Mouse (Mus musculus) 3134 (cell line): ENCODE results near the gene Slc9a9.

ENCODE experiments used
- DNase-seq: peaks from one replicate; pipeline ENCODE4 v3.0.0-alpha.2; 2011; ENCODE audit warnings: low spot score; ENCODE audit not compliant: insufficient read length; ENCODE audit errors: extremely low read depth

The Slc9a9 gene

DNA sequence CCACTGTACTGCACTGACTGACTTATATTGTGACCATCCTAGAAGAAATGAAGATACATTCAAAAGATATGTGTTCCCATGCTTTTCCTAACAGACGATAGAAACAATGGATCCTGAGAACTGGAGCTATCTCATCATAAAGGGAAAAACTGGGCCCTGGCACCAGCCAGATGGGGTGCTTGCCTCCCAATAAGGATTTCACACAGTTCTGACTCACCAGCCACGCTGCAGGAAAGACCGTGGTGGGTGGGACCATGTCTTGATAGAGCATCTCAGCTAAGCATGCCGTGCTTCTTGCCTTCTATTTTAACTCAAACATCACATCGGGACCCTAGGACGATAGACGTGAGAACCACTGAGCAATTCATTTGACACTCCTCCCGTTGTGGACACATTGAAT lies 60.7 kb downstream of the Slc9a9 start:
- no peak for DNase-seq

DNA sequence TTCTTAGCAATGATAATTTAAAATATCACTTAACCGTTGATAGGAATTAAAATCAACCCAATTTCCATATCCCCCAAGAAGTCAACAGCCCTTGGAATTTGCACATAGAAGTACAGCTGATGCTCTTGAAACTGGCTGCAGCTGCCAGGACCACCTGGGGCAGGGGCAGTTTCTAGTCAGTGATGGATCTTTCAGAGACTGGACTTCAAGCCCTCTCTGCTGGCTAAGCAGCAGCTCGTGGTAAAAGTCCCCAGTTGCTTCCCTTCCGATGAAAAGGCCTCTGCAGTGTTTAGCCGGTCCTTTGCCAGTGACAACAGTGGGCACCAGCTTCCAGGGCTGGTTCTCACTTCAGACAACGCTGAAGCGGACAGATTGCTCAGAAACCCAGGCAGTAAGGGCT lies 62.4 kb downstream of the Slc9a9 start:
- DNase-seq, result no peak

DNA sequence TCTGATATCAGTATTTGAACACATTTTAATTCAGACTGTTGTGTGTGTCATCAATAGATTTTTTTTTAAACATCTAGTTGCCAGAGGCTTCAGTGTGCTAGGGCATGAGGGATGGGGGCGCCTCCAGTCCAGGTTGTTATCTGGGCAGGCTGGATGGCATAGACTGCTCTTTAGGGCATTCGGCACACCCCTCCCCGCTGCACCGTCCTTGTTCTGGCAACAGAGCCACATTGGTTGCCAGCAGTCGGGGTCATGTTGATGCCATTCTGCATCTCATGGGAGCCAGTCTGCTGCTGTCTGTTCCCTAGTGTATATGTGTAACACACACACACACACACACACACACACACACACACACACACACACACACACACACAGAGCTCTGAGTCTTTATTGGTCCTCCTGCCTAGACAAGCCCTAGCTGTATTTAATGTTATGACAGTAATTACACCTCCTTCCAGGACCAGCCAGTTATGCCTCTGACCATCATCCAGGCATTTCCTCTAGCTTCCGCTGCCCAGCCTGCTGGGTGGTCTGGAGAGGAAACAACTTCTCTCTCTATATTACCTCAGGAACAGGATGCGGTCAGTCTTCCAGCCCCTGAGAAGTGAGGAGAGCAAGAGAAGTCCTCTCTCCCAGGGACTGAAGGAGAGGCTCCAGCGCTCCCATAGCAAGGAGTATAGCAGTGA lies 63.0 kb downstream of the Slc9a9 start:
- no peak for DNase-seq

DNA sequence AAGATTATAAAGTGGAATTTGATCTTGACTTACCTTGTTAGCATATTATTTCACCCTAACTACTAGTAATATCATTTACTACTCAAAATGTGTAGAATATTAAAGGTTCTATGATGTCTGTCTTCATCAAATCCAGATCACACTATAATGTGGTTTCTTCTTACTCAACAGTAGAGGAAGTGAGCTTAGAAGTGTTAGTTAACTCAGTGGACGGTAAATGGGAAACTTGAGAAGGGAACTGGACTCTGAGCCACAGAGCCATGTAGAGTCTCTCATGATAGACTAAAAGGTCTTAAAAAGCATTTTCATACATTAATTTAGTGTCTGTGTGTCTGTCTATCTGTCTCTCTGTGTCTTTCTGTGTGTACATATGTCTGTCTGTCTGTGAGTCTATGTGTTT lies 64.6 kb downstream of the Slc9a9 start:
- no peak for DNase-seq

DNA sequence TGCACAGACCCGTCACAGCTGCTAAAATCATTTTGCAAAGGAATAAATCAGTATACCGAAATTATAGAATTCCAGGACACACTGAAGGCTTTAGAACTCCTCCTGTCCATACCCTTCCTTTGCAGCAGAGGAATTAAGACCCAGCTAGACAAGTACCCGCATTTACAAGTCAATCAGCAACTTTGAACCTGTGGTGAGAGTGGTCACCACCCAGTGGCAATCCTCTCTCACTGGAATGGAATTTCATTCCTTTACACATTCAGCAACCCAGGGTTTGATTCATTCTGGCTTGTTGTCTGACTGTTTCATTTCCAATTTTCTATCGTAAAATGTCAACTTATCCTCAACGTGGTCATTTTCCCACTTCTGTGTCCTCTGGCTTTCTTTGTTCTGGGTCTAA lies 67.5 kb downstream of the Slc9a9 start:
- DNase-seq, result no peak

DNA sequence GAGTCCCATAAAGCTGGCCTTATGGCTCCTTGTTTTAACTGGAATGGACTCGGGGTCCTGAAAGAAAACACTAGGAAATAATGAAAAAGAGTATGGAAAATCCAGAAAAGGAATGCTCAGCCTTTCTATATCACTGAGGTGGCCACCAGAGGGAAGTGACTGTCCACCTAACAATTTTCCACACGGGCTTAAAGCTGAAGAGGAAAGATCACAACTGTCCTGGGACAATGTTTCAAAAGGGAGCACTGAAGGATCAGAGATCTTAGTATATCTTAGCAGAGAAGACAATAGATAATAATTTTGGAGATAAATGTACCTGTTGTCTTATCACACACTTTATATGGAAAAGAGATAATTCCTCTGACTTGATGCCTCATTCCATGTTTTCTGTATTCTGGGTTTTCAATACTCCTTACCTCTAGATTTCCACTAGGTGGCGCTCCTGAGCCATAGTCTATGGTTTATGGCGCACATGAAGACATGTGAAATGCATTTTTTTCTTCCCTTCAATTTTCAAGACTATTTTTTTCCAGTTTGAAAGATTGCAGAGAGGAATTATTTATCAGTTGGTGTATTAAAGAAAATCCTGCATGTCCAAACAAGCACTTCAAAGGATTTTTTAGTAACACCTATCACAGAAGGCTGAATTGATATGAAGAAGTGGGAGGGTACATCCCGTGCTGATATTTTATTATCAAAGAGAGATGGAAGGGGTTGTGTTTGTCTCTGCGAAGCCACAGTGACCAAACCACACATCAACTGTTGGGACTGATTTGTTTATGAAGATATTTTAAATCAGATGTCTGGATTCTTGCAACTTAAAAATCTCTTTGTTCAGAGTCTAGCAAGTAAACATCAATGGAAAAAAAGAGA lies 69.1 kb downstream of the Slc9a9 start:
- no peak for DNase-seq

DNA sequence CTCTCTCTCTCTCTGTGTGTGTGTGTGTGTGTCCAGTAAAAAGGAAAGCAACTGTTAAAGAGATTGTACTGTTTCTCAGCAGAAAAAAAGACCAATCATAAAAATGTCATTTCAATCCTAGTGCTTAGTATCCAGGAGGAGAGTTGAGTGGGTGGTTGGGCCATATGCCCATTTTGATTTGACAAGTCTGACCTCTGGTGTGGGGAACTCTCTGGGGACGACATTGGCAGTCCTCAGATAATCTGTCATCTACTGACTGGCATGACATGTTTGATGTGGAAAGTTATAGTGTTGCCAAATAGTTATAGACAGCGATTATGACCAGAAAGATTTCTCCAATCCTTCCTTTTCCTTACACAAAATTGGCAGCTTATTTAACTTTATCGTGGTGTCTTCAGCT lies 71.1 kb downstream of the Slc9a9 start:
- no peak for DNase-seq

DNA sequence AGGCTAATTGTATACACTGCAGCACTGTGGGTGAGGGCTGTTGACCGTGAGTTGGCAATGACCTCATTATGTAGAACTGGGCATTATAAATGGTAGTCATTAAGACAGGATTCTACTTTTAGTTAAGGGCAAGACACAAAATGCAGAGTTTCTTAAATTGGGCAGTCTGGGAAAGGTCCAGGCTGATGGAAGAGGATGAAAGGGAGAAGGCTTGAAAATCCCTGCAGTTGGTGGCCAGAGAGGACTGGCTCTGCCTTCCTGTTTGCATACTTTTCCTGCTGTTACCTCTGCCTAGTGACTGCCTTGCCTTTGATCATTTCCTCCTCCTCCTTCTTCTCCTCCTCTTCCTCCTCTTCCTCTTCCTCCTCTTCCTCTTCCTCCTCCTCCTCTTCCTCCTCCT lies 73.6 kb downstream of the Slc9a9 start:
- DNase-seq, result no peak

DNA sequence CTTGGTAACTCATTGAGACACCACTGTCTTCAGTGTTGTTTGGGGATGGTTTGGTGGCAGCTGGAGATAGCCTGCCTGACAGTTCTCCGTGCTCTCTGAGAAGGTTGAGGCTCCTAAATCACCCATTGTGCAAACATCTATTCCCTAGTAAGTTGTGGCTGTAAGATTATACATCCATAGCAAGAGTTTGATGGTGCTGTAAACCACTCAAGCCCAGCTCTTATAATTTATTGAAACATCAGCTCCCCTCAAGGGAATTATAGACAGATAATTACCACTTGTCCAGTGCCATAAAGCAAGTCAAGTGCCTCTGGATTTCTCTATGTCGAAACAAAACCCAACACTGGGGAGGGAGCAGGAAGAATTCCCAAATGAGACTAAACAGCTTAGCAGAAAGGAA lies 78.8 kb downstream of the Slc9a9 start:
- DNase-seq, result no peak

DNA sequence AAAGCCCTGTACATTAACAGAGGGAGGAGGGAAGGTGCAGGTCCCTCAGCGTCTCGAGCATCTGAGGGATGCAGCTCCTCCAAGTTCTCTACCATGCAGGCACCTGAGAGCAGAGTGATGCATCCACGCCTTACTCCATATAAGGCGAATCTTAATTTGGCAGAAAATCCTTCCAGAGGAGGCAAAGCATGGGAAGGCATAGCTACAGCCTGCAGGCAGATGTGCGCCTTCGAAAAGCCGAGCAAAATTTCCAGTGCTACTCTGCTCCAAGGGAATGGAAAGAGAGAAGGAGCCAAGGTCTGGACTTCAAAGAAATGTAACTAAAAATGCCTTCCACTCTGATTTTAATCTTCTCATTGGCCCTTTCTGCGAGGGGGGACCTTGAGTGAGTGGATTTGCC lies 80.5 kb downstream of the Slc9a9 start:
- DNase-seq, result no peak

DNA sequence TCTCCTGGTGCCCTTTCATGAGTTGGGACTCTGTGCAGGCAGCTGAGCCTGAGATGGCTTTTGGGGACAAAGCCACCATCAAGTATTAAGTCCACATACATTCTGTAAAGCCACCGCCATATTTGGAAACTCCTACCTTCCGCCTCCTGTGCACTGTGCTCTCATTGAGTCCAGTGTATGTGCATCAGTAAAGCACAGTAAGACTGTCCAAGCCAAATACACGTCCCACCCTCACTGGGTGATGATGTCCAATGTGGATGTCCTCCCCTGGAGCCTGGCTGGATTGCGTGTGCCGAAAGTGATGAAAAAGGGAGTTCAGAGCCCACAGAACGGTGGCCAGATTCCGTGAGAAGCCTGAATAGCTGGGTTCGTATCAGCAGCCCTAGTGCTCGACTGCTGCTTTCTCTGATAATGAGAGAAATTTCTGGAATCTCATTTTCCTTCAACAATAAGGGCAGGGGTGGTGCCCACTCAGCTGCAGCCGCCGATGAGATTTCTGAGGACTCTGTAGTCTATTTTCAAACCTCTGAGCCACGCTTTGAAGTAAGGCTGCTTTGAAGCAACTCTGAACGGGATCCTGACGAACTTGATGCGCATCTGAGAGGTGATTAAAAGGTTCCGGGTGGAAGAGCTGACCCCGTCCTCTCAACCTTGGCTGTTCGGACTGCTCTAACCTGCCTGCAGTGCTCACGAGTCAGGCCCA lies 81.4 kb downstream of the Slc9a9 start:
- DNase-seq, result no peak

DNA sequence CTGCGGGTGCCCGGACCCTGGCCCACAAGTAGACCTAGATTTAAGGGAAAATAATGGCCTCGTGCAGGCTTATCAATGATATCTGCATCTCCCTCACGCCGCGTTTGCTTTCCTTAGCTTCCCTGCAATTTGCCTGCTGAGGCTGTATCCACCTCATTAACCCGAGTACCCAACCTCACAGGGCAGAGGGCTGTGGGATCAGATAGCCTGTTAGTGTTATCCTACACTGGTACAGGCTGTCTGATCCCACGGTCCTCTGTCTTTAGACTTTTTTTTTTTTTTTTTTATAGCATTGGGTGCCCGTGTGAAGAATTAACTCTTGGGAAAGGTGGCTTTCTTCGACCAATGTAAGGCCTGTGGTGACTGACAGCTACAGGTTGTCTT lies 81.9 kb downstream of the Slc9a9 start:
- DNase-seq, result no peak

DNA sequence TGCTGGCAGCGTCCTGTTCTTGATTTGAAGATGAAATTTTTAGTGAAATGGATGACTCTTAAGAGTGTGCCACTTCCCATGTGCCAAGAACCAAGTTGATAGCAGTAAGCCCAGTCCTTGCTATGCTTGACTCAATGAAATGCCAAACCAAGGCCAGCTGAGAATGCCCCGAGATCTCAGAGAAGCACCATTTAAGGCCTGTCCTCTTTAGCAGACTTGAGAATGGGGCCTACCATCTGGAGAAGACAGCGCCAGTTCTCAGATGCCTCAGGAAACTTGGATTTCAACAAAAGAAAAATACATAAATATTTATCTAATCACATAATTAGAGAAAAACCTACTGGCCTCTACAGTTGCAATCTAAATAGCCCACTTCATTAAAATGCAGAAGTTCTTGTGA lies 82.4 kb downstream of the Slc9a9 start:
- no peak for DNase-seq

DNA sequence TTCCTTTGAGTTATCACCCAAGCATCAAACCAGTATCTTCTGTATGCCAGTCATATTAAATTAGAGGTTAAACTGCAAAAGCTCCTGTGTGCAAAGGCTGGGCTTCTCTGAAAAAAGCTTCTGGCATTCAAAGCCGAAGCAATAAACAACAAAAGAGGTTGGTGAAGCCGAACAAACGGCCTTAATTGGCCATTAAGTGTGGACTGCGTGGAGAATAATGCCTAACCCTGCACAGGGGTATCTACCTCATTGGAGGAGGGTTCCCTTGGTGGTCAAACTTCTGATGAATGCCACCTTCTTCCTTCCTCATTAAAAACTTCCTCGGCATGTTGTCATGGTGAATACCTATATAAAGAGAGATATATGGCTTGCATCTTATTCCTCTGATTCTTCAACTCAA lies 90.2 kb downstream of the Slc9a9 start:
- DNase-seq, result no peak

DNA sequence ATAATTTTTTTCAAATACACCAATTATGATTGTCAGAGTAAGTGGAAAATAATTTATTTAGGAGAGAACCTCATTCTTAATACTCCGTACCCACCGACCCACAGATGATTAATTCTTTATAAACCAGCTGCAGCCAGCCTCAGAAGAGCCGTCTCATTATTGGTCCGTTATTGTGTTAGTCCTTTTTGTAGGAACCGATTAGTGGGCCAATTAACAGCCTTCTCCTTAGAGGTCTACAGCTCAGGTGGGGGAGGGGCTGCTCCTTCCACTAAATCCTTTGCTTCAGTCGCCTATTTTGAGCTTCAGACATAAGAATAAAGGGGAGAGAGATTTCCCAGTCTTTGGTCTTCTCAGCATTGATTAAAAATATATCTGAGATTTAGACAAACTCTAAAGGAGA lies 98.4 kb downstream of the Slc9a9 start:
- DNase-seq, result no peak

DNA sequence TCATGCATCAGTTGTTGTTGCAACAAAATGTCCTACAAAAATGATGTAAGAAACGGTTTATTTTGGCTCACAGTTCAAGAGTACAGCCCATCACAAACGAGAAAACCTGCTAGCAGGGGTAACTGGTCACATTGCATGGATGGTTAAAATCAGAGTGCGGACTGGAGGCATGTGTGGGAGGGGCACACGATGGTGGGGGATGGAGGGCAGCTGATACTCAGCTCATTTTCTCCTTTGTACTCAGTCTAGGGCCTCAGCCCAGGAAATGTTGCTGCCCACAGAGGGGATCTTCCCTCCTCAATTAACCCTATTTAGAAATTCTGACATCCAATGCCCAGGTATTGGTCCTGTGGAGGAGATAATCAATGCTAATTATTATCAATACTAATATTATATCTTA lies 98.8 kb downstream of the Slc9a9 start:
- no peak for DNase-seq

DNA sequence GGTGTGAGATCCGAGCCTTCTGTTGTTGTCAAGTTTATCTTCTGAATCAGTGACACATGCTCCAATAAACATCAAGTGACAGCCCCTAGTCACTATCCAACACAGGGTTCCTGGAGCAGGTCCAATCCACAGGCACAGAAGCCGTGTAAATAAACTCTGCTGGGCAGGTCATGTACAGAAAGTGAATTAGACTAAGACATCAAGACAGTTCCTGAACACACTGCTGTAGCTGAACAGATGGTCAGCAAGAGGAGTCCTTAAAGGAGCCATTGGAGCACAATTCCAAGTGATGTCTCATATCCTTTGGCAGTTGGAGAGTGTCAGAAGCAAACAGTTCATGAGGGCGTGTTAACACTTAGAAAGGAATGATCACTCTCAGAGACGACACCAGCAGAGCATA lies 103.6 kb downstream of the Slc9a9 start:
- DNase-seq, result no peak

DNA sequence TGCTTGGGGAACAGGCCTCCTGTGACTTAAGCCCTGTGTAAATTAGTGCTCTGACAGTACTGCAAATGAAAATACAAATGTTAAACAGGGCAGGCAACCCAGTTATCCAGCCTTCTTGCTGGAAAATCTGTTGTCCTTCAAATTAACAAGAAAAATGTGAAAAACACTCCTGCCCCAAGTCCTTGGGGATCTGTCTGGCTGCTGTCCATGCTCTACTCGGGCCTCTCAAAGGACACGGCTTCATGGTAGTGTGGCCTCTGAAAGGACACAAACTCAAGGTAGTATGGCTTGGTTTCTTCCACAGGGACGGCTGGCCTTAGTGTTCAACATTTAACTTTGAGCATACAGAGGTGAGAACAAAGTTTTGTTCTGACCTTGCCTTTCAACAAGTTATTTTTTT lies 118.6 kb downstream of the Slc9a9 start:
- DNase-seq, result no peak

DNA sequence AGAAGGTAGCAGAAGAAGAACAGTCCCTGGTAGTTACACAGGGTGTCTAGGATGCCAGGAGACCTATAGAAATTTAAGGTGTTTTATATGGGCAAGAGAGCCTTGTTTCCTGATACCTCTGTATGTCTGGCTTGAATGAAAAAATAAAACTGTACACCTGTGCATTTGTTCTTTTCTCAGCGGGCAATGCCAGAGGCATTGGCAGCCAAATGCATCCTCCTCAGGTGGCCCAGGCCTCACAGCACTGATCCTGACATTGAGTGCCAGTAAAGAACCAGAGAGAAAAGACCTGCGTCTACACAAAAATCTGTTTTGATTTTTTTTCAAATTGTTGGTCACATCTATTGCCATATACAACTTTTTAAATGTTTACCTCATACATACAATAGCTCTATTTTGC lies 121.3 kb downstream of the Slc9a9 start:
- no peak for DNase-seq

DNA sequence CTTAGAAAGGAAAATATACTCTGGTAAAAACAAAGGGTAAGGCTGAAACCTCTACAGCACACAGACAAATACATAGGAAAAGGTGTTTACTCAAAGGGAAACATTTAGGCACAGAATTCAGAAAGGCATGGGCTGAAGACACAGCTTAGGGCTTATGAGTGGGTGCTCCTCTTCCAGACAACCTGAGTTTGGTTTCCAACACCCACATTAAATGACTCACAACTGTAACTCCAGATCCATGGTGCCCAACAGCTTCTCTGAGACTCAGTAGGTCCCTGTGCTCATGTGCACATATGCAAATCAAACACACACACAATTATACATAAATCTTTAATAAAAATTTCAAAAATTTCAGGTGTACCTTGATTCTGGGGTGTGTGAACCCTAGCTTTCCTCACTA lies 133.4 kb downstream of the Slc9a9 start:
- no peak for DNase-seq

DNA sequence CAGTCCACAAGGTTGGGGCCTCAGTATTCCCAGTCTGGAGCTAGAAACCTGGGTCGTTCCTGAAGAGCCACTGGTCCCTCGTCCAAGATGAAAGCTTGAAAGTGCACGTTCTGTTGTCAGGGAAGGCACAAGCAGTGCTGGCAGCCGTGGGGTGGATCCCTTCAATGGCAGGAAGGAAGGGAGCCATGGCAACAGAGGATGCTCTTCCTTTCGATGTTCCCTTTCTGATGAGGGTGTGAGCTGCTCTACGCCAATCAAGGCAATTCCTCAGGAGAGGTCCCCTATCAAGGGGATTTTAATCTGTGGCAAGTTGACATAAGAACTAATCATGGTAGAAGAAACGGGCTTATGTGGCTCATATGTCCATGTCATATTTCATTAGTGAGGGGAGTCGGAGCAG lies 135.8 kb downstream of the Slc9a9 start:
- no peak for DNase-seq

DNA sequence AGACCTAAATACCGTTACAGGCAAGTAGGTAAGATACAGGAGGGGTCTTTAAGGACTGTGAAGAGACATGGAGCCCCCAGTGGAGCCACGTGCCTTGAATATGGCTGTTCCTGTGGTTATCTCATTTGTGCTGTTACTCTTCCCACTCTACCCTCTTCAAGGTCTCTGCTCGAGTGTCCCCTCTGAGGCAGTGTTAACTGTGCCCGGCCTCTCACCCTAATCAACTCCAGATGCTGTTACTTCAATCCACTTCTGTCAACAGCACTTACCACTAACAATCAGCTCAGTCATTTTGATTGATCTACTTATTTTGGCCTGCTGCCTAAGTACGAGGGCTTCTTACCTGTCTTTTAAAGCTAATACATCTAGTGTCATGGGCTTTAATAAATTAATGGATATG lies 145.8 kb downstream of the Slc9a9 start:
- DNase-seq, result no peak
